Mouse (Mus musculus) telencephalon, adult 2 months (tissue): ENCODE data around the gene Atxn1.

Experiments
- DNase-seq: peaks from one replicate; pipeline ENCODE4 v3.0.0-alpha.2; 2011; ENCODE audit warnings: low read depth, low spot score

Gene Atxn1

GRCm38 (mm10) chr13:45783681-45784080, 181.1 kb downstream of the Atxn1 start:
- DNase-seq = no peak

DNA sequence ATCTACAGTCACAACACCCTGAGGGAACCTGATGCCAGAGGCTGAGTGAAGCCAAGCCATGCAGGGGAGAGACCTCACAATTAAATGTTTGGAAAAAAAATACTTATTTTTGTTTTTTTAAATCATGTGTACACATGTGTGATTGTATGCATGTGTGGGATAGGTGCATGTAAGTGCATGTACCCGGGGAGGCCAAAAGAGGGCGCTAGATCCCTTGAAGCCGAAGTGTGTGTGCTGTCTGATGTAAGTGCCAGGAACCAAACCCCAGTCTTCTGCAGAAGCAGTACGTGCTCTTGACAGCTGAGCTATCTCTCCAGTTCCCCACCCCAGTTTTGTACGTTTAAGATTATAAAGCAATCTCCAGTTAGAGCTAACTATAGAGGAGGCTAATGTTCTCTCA, 186.1 kb downstream of the Atxn1 start:
- DNase-seq = no peak

- DNase-seq = no peak
Observed at GRCm38 (mm10) chr13:45778171-45778570, 186.6 kb downstream of the Atxn1 start.

- no peak for DNase-seq
Observed at GRCm38 (mm10) chr13:45775516-45775915, 189.3 kb downstream of the Atxn1 start.

- no peak for DNase-seq
Observed at GRCm38 (mm10) chr13:45773381-45774168, 191.2 kb downstream of the Atxn1 start.

DNA sequence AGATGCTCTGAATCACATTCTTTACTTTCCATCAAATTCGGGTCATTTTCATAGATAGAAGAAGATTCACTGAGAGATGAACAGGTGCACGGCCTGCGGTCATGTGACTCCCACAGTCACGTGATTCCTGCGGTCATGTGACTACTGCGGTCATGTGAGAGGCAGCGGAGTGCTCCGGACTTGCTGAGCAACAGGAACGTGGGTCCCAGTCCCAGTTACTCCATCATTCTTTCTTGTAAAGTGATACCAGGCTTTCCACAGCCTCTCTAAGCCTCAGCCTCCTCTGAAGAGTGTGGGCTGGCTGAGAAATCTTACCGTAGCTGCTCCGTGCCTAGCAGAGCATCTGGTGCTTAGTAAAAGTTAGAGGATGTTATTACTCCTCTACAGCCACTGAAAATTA, 195.1 kb downstream of the Atxn1 start:
- no peak for DNase-seq

DNA sequence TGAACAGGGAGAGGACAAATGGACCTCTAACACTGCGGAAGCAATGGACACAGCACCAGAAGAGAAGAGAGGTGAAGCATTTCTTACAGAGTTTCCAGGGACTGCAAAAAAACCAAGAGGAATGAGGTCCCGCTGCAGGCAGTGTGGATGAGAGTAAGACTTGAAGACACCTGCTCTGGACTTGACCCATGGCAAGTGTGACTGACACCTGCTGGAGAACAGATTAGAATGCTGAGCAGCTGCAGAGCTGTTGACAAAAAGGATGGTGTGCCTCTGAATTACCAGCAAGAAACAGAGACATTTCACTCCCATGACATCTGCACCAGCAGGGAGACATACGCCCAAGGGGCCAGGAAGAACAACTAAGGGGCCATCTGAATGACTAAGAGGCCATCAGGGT, 196.6 kb downstream of the Atxn1 start:
- DNase-seq = no peak

- no peak for DNase-seq
Observed at GRCm38 (mm10) chr13:45764354-45764753, 200.5 kb downstream of the Atxn1 start.

GRCm38 (mm10) chr13:45762278-45762677, 202.5 kb downstream of the Atxn1 start:
- no peak for DNase-seq

DNA sequence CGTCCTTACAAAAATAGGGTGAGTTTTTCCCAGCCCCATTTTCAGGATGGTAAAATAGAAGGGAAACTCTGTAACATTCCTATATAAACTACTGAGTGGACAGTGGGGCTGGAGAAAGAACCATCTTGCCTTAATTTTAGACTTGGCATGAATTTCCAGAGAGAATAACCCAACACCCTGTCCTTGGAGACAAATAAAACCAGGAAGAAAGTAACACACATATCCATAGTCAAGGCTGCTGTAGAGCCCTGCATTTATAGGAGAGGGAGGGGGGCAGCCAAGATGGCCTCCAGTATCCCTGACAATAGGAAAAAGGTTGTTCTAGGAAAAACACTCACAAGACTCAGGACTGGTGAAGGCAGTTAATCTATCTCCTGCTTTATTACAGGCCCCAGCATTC, 210.3 kb downstream of the Atxn1 start:
- no peak for DNase-seq

DNA sequence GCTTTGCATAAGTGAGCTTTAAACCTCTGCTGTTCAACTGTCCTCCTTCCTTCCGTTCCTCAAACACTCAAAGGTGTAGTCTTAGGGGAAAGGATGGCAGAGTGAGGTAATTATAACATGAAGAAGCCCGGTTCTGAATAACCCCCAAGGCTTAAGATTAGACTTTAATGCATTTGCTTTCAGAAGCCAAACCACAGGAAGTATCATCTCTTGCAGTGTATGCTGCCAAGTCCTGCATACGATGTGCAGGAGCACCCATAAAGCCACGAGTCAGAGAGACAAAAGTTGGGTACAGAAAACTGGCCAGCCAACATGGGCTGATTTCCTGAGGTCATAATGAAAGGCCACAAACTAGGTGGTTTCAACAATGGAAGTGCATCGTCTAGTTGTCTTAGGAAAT, 212.3 kb downstream of the Atxn1 start:
- DNase-seq = no peak

- DNase-seq = no peak
Observed at GRCm38 (mm10) chr13:45751231-45751630, 213.6 kb downstream of the Atxn1 start.

DNA sequence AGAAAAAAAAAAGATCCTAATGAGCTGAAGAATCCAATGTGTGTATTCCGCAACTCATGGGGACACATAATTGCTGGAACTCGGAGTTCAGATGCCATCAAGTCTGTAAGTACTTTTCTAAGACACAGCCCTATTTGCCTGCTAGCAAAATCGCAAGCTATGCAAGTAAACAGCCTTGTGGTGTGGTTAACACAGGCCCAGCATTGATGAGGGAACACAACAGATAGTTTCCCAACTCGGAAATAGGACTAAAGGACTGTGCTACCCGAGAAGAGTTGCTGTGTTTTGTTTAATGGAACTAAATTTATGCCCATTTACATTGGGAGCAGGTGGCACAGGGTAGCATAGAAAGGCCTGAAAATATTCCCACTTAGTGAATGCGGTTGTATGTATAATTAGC, 214.2 kb downstream of the Atxn1 start:
- no peak for DNase-seq

GRCm38 (mm10) chr13:45749937-45750336, 214.9 kb downstream of the Atxn1 start:
- no peak for DNase-seq

DNA sequence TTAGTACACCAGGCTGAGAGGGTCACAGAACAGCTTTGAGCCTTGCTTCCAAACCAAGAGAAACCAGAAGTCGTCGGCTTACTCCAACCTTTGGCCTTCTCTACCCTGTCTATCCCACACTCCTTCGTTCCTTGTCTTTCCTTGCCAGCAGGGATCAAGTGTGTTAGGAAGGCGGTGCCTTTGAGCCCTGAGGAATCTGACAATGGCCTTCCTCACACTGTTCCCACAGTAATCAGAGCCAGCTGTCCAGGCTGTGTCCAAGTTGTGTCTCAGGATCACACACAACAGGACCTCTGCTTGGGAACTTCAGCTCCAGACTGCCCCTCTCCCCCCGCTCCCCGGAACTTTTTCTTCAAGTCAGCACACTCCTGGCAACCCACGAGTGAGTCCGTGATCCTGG, 215.6 kb downstream of the Atxn1 start:
- DNase-seq = no peak

DNA sequence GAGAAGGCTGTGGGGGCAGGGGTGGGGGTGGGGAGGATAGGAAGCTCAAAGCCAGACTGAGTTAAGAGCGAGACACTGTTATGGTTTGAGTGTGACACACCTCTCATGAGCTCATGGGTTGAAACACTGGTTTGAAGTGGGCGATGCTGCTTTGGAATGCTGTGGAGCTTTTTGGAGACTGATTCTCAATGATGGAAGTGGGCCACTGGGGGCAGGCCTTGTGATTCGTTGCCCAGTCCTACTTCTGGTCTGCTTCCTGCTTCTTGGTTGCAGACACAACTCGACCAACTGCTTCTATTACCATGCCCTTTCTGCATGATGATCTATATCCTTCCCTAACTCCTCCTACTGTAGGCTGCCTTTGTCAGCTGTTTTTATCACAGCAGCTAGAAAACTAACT, 216.1 kb downstream of the Atxn1 start:
- no peak for DNase-seq

DNA sequence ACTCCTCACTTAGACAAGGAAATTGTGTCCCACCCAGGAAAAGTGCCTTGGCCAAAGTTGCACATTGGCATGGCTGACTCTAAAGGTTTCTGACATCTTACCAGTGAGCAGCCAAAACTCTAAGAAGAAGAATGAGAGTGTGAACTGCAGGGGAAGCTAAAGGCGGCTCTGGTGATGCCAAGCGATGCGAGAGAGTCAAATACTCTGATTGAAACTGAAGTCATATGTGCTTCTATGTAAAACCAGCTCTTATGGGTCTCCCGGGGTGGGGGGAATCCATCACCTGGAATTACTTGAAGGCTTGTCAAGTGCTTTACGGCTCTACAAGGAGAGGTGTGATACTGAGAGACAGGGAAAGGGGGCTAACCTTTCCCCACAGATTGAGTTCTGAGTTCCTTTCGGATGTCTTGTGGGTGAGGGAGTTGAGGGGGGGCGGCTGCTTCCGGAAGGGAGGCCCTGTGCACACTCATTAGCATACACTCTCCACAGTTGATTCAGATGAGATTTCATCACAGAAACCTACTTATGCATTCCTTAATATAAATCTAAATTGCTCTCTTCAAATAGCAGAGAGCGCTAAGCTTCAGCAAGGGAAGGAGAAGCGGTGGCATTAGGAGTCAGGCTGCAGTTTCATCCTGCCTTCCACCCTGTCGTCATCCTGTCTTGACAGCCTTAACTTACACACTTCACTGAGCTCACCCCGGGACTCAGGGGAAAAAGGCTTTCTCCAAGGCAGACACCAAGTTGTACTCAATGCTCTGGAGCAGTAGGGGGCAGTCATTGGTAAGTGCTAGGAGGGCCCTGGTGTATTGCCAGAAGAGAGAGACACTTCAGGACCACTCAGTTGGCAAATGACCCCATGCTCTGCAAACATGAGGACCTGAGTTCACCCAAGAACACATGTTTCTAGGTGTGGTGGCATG, 218.7 kb downstream of the Atxn1 start:
- DNase-seq = no peak

GRCm38 (mm10) chr13:45744803-45745432, 219.9 kb downstream of the Atxn1 start:
- DNase-seq = no peak

DNA sequence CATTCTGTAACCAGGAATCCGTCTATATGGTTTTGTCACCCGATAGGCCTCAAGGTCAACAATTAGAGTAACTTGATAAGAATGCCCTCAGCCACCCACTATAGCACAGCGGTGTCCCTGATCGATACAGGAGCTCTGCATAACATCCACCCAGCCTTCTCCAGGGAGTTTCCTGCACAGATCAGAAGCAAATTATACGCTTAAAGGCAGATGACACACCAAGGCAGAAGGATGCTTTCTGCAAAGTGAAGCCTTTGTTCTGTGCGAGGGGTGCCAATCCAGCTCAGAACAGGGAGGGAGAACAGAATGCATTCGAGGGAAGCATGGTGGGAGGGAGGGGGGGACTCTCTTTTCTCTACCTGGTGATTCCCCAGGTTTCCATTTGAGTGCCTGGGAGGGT, 221.0 kb downstream of the Atxn1 start:
- no peak for DNase-seq

GRCm38 (mm10) chr13:45740369-45740768, 224.4 kb downstream of the Atxn1 start:
- DNase-seq = no peak

DNA sequence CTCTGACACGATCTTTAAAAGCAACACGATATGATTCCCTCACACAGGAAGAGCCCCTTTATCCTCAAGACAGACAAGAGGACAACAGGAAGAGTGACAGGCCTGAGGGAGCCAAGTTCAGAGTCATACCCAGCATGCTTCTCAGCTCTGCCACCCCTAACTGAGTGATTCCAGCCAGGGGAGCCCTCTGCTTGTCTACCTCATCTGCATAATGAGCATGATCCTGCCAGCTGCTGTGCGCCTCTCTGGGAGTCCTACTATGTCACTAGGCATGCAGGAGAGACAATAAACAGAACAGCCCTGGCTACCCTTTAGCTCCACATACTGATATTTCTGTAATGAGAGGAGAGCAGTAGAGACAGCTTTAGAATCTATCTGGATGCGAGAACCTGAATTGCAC, 228.6 kb downstream of the Atxn1 start:
- no peak for DNase-seq

DNA sequence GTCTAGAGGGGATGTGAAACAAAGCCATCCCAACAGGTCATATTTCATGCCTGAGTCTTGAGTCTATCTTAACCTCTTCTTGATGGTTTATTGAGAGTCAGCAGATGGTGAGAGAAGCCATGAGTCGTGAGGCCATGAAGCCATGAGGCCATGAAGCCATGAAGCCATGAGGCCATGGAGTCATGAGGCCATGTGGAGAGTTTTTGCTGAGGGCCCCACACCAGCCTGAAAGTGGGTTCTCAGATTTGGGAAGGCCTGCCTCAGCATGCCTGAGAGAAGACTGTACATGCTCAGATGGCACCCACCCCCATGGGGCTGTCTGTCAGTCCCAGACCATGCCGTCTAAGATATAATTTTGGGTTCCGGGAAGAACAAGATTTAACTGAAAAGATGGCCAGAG, 229.0 kb downstream of the Atxn1 start:
- no peak for DNase-seq
